Mouse (Mus musculus) intestine, postnatal 0 days (tissue): Measurements from ENCODE around the gene Shmt2. TPM values are rescaled to one million over a fixed set of nuclear protein-coding genes. Genes with fewer than 3 reads are reported as not detected.

ENCODE experiments used
- ATAC-seq: fragments of 200-750 bp; cut with Nextera tagmentation; 2 replicates; pipeline ENCODE4 v1.8.0; 2017; ENCODE audit warnings: mild to moderate bottlenecking, moderate TSS enrichment, moderate library complexity
- H3K27ac ChIP-seq: fragments of 300-500 bp; sonication (generic); 2 replicates; pipeline ENCODE4 v1.5.1; 2014; ENCODE audit warnings: mild to moderate bottlenecking, low read depth, low read length, moderate library complexity
- H3K27me3 ChIP-seq: fragments of 300-500 bp; sonication (generic); replicated peaks from 2 replicates; pipeline ENCODE4 v1.6.1; 2014; ENCODE audit warnings: low read length, mixed read lengths; ENCODE audit not compliant: control insufficient read depth, insufficient read depth
- H3K36me3 ChIP-seq: fragments of 300-500 bp; sonication (generic); 2 replicates; pipeline ENCODE4 v1.6.1; 2014; ENCODE audit warnings: mild to moderate bottlenecking, moderate library complexity; ENCODE audit not compliant: control insufficient read depth, insufficient read depth
- H3K4me1 ChIP-seq: fragments of 300-500 bp; sonication (generic); replicated peaks from 2 replicates; pipeline ENCODE4 v1.6.1; 2014; ENCODE audit warnings: antibody characterized with exemption, low read length, mixed read lengths; ENCODE audit not compliant: control insufficient read depth, insufficient read depth
- H3K4me2 ChIP-seq: fragments of 300-500 bp; sonication (generic); replicated peaks from 2 replicates; pipeline ENCODE4 v1.6.1; 2014; ENCODE audit warnings: low read depth, mild to moderate bottlenecking, moderate library complexity
- H3K4me3 ChIP-seq: fragments of 300-500 bp; sonication (generic); 2 replicates; pipeline ENCODE4 v1.5.1; 2014; ENCODE audit warnings: low read depth, low read length
- H3K9ac ChIP-seq: fragments of 300-500 bp; sonication (generic); 2 replicates; pipeline ENCODE4 v1.6.1; 2014; ENCODE audit warnings: mild to moderate bottlenecking, low read depth, low read length
- H3K9me3 ChIP-seq: fragments of 300-500 bp; sonication (generic); 2 replicates; pipeline ENCODE4 v1.6.1; 2016; ENCODE audit warnings: mixed run types; ENCODE audit not compliant: control insufficient read depth
- CTCF ChIP-seq: sonication (generic); IDR thresholded peaks from 2 replicates; pipeline ENCODE4 v1.5.1; 2016; ENCODE audit warnings: low read depth, mild to moderate bottlenecking, control low read depth, antibody characterized with exemption, moderate library complexity
- WGBS: fragments of 180-500 bp; shearing (Covaris S2); extraction: QIAGEN DNeasy Blood & Tissue Kit; methylation state at CpG from one replicate; pipeline ENCODE4 v1.1.7; 2014; 5-methylcytosine and 5-hydroxymethylcytosine counted together
- polyA plus RNA-seq: library from polyadenylated mRNA; unstranded; fragments of >200 nt; fragmentation: Nextera tagmentation; extraction: Ambion mirVana; gene quantifications from 2 replicates; pipeline ENCODE4 v1.2.1, GENCODE M21; 2015

Gene Shmt2
- polyA plus RNA-seq, 1 experiment from 2014 or later: 26.2 TPM

DNA sequence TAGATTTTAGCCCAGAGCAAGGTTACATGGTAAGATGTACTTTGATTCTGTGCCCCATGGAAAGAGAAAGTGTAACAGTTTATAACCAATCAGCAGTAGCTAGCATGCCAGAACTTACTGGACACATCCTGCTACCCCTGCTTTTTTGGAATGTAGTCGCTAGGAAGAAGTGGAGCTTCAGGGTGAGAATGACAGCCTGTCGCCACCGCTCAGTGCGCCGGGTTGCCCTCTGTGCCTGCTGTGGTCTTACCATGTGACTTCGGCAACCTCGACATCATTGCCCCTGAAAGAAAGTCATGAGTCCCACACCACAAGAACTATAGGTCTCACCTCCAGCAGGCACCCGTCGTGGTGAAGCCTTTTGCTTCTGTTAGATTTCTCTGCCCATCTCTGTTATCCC is 49.5 kb downstream of the Shmt2 start:
- H3K36me3 ChIP-seq: peaks cover 45% of the 10 kb centered on the region
- no peaks in the 10 kb centered on the region for H3K4me1 ChIP-seq
- no peak for TF ChIP-seq CTCF
- H3K27me3 ChIP-seq: no peaks in the 10 kb centered on the region
- no peak overlapping the region for H3K4me3 ChIP-seq
- no peak overlapping the region for H3K9ac ChIP-seq
- no peak overlapping the region for H3K4me2 ChIP-seq
- no peak for ATAC-seq
- WGBS: 90% methylated on average over 9 of the region's 9 CpGs
- H3K9me3 ChIP-seq: no peaks in the 10 kb centered on the region
- no peak overlapping the region for H3K27ac ChIP-seq

DNA sequence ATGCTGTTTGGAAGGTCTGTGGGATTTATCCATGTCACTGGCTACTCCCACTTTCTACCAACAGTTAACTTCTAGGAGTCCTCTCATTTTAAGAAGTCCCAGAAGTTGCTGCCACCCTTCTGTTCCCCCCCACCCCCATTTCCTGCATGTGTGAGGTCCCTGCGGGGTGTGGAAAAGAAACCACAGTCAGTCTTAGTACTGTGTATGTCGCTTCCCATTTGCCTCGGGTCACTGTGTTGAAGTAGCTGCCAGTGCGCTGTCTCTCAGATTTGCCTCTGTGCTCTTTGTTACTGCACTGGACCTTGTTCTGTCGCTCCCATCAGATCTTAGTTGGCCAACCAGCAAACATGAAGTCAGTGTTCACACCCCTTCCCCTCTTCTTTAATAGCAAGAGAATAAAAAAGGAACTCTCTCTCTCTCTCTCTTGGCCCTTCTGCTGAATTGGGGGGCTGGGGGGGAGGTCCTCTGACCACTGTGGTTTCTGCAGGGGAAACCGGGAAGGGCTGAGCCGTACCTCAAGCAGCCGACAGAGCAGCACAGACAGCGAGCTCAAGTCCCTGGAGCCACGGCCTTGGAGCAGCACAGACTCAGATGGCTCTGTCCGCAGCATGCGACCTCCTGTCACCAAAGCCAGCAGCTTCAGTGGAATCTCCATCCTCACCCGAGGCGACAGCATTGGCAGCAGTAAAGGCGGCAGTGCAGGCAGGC is 50.8 kb downstream of the Shmt2 start:
- no peaks in the 10 kb centered on the region for H3K27me3 ChIP-seq
- no peaks in the 10 kb centered on the region for H3K9me3 ChIP-seq
- H3K27ac ChIP-seq: no peak overlapping the region
- no peak overlapping the region for H3K4me2 ChIP-seq
- no peak for ATAC-seq
- WGBS: 72% methylated on average over 15 of the region's 15 CpGs
- no peak overlapping the region for H3K9ac ChIP-seq
- no peaks in the 10 kb centered on the region for H3K4me1 ChIP-seq
- peaks cover 38% of the 10 kb centered on the region for H3K36me3 ChIP-seq
- TF ChIP-seq CTCF: no peak
- H3K4me3 ChIP-seq: no peak overlapping the region

Other genes with a start within 250 kb of the Shmt2 start
- gene Mbd6, start 233.4 kb downstream of the Shmt2 start, polyA plus RNA-seq: 8.7 and 12.8 TPM in 2 replicates
- gene Mars, start 210.7 kb downstream of the Shmt2 start, polyA plus RNA-seq: 47.2 and 50.7 TPM in 2 replicates
- 9.5 and 12.0 TPM in 2 replicates for gene Arhgap9, start 200.5 kb downstream of the Shmt2 start, polyA plus RNA-seq
- 2.0 TPM in 2 replicates for gene Gli1, start 180.5 kb downstream of the Shmt2 start, polyA plus RNA-seq
- 0.04 TPM in 1 of 2 replicates, not detected in the other for gene Inhbe, start 168.0 kb downstream of the Shmt2 start, polyA plus RNA-seq
- gene Inhbc, start 152.0 kb downstream of the Shmt2 start, polyA plus RNA-seq: not detected in 2 replicates
- gene R3hdm2, start 142.1 kb downstream of the Shmt2 start, polyA plus RNA-seq: 19.4 and 21.8 TPM in 2 replicates
- 0.17 TPM in 1 of 2 replicates, not detected in the other for gene Stac3, start 20.8 kb downstream of the Shmt2 start, polyA plus RNA-seq
- 19.9 and 21.9 TPM in 2 replicates for gene Ndufa4l2, start 7.5 kb downstream of the Shmt2 start, polyA plus RNA-seq
- 2.9 and 4.5 TPM in 2 replicates for gene Nxph4, start 12.1 kb upstream of the Shmt2 start, polyA plus RNA-seq
- gene Lrp1, start 98.7 kb upstream of the Shmt2 start, polyA plus RNA-seq: 28.9 and 33.4 TPM in 2 replicates
- 27.1 and 29.2 TPM in 2 replicates for gene Stat6, start 120.5 kb upstream of the Shmt2 start, polyA plus RNA-seq
- 2.9 and 3.2 TPM in 2 replicates for gene Nemp1, start 144.5 kb upstream of the Shmt2 start, polyA plus RNA-seq
- gene Nab2, start 146.1 kb upstream of the Shmt2 start, polyA plus RNA-seq: 3.9 and 4.2 TPM in 2 replicates
- gene Myo1a, start 182.7 kb upstream of the Shmt2 start, polyA plus RNA-seq: 73.8 and 80.3 TPM in 2 replicates
- gene Tac2, start 202.0 kb upstream of the Shmt2 start, polyA plus RNA-seq: not detected in 2 replicates
- gene Zbtb39, start 217.1 kb upstream of the Shmt2 start, polyA plus RNA-seq: 1.3 and 1.6 TPM in 2 replicates
- gene Gpr182, start 229.3 kb upstream of the Shmt2 start, polyA plus RNA-seq: 0.81 and 1.2 TPM in 2 replicates
- gene Rdh1, start 237.3 kb upstream of the Shmt2 start, polyA plus RNA-seq: 0.10 and 0.12 TPM in 2 replicates
- gene Rdh16f1, start 237.3 kb upstream of the Shmt2 start, polyA plus RNA-seq: 0.10 and 0.43 TPM in 2 replicates